Mouse (Mus musculus) embryonic stem cell, embryonic (primary cell): ENCODE measurements around the gene Hist1h3a.

Experiments used
- CTCF ChIA-PET, 4 experiments: fragments of 300-600 bp in 2 of 4; fragments of 350-600 bp in 2 of 4; sonication (Branson Sonifier 250); formaldehyde crosslinking; loops; one replicate each; lab custom pipeline; 2022; ENCODE audit warnings: inconsistent platforms in 2 of 4; lab: Charles Lee
- POLR2A ChIA-PET, 4 experiments: fragments of 300-600 bp in 2 of 4; fragments of 350-600 bp in 2 of 4; sonication (Branson Sonifier 250); formaldehyde crosslinking; loops; one replicate each; lab custom pipeline; 2022; ENCODE audit warnings: antibody characterized with exemption in 4 of 4, inconsistent platforms in 1 of 4; lab: Charles Lee

The Hist1h3a gene

DNA sequence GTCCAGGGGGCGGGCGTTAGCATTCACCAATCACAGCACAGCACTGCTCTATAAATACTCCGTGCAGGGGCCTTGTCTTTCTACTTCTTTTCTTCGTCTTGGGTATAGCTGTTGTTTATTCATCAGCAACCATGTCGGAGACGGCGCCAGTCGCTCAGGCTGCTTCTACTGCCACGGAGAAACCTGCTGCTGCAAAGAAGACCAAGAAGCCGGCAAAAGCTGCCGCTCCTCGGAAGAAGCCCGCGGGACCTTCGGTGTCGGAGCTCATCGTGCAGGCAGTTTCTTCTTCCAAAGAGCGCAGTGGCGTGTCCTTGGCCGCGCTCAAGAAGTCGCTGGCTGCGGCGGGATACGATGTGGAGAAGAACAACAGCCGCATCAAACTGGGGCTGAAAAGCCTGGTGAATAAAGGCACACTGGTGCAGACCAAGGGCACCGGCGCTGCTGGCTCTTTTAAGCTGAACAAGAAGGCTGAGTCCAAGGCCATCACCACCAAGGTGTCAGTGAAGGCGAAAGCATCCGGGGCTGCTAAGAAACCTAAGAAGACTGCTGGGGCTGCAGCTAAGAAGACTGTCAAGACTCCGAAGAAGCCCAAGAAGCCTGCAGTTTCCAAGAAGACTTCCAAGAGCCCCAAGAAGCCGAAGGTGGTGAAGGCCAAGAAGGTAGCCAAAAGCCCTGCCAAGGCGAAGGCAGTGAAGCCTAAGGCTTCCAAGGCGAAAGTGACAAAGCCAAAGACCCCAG lies 1.6 kb upstream of the Hist1h3a start, which contains the start of gene Hist1h1a:
Gene Hist1h1a (plus strand): TSS at position 81 of the 738 bp plus-strand sequence.
- ChIA-PET CTCF (interaction anchor here in 2 of 4 experiments (0.6 to 1.8 kb wide), 4 partner anchors 9 to 66 kb away, joined by 3 to 10 read pairs (median 4); partner anchors contain the start of gene Hist1h4c (in 1 of the 2)), POLR2A (interaction anchor here (0.5 to 44.4 kb wide), 196 partner anchors 9 to 1980 kb away, joined by 3 to 2331 read pairs (median 5); partner anchors contain the start of genes Hist1h1c (in 4 of the 4), Hist1h2ab (in 4 of the 4), Hist1h2ac (in 4 of the 4) and Hist1h2bc (in 4 of the 4))

DNA sequence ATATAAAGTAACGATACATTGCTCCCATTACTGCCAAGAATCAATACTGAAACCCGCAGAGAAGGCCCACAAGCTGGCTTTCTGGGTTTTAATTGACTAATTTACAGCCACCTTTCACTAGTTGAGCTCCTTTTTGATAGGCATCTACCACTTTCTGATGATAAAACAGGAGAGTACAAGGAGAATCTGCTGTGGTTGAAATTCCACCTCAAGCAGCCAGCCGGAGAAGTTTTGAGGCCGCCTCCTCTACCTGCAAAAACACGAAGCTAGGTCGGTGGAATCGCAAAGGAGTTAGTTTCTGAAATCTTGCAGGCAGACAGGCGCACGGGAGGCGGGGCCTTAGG lies 1.0 kb upstream of the Hist1h3a start:
- POLR2A ChIA-PET, result interaction anchor here (0.6 to 44.4 kb wide), 183 partner anchors 10 to 1977 kb away, joined by 3 to 2331 read pairs (median 5); partner anchors contain the start of genes Hist1h1c (in 4 of the 4), Hist1h2ab (in 4 of the 4), Hist1h2ac (in 4 of the 4) and Hist1h2bc (in 4 of the 4)
- CTCF ChIA-PET, result interaction anchor here in 2 of 4 experiments (1.1 to 1.8 kb wide), 3 partner anchors 9 to 65 kb away, joined by 3 to 10 read pairs (median 5); partner anchors contain the start of gene Hist1h4c (in 1 of the 2)

DNA sequence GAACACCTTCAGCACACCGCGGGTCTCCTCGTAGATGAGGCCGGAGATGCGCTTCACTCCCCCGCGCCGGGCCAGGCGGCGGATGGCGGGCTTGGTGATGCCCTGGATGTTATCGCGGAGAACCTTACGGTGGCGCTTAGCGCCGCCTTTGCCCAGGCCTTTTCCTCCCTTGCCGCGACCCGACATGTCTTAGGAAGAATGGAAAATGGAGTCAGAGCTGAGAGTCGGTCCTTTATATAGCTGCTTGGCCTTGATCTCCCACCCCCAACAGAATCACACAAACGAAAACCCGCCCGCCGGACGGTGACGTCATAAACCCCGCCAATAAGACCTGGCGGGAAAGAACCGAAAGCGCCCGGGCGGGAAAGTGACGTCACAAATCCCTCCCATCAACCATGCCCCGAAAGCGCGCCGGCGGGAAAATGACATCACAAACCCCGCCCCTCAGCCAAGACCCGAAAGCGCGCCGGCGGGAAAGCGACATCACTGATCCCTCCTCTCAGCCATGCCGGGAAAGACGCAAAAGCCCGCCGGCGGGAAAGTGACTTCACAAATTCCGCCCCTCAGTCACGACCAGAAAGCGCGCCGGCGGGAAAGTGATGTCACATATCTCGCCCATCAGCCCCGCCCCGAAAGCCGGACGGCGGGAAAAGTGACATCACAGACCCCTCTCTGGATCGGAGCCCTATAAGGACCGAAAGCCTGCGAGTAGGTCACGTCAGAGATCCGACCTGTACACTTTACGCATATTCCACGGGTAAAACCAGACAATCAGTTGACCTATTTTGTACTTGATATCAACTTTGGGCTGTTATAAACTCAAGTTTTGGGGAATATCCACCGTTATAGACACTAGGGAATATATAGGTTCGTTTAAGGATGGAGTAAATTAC lies 968 bp downstream of the Hist1h3a start, which contains the start of gene Hist1h4a:
Gene Hist1h4a (minus strand): TSS at position 259 of the 893 bp plus-strand sequence.
- ChIA-PET CTCF (interaction anchor here in 1 of 4 experiments (1.0 to 1.1 kb wide), 2 partner anchors 9 to 77 kb away, joined by 3 to 4 read pairs; partner anchors contain the start of genes Hist1h2ac, Hist1h2bc and Hist1h3b), POLR2A (interaction anchor here (0.5 to 44.4 kb wide), 95 partner anchors 3 to 1933 kb away, joined by 3 to 2331 read pairs (median 8); partner anchors contain the start of genes Hist1h1c (in 4 of the 4), Hist1h2ab (in 4 of the 4), Hist1h2bb (in 4 of the 4) and Hist1h3b (in 4 of the 4))

DNA sequence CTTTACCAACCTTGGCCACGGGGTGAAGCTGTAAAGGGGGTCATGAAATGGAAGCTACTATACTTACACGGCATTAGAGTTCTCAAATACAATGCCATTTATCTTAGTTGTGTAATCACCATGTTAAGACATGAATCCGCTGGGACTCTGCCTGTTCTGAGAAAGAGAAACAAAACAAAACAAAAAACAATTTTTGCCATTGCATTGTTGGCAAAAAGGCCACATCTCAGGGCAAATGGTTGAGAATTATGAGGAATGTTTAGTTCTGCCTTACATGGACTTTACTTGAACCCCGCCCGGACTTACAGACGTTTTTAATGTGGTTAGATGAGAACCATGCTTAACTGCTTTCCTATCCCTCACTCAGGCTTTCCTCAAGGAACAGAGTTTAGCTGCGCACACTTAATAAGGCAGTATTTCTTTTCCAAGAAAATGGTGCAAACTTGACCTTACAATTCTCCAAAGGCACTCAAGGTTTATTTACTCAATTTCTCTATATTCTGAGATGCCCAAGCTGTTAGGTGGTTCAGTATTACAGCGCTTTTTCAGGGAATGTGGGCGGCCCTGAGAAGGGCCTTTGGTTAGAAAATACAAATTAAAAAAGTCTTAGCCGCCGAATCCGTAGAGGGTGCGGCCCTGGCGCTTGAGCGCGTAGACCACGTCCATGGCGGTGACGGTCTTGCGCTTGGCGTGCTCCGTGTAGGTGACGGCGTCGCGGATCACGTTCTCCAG lies 1.8 kb downstream of the Hist1h3a start:
- POLR2A ChIA-PET, result interaction anchor here (0.5 to 44.4 kb wide), 86 partner anchors 3 to 1978 kb away, joined by 3 to 2331 read pairs (median 6); partner anchors contain the start of genes Hist1h2ab (in 4 of the 4), Hist1h2bb (in 4 of the 4), Hist1h3b (in 4 of the 4) and Hist1h3c (in 4 of the 4)
- CTCF ChIA-PET, result interaction anchor here in 2 of 4 experiments (0.6 to 1.1 kb wide), 4 partner anchors 8 to 77 kb away, joined by 3 to 4 read pairs (median 3); partner anchors contain the start of genes Hist1h2ac (in 1 of the 2), Hist1h2bc (in 1 of the 2) and Hist1h3b (in 1 of the 2)

DNA sequence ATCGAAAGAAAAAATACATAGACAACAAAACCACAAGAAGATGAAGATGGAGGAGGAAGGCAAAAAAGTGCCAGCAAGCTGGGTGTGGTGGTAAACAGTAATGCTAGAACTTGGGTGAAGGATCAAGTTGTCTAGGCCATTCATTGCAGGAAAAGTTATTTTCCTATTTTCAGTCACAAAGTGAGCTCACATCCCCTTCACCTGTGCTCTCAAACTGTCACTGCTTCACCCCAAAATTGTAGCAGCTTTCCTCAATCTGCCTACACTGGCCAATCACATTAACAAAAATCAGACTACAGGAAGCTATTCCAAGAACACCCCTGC lies 2.3 kb downstream of the Hist1h3a start:
- POLR2A ChIA-PET, result interaction anchor here (0.6 to 44.4 kb wide), 71 partner anchors 2 to 1977 kb away, joined by 3 to 2331 read pairs (median 8); partner anchors contain the start of genes Hist1h2ab (in 4 of the 4), Hist1h2bb (in 4 of the 4), Hist1h3b (in 4 of the 4) and Hist1h3c (in 4 of the 4)
- CTCF ChIA-PET, result interaction anchor here in 2 of 4 experiments (0.6 to 1.1 kb wide), 3 partner anchors 18 to 76 kb away, joined by 3 read pairs; partner anchors contain the start of genes Hist1h2ac (in 1 of the 2) and Hist1h2bc (in 1 of the 2)

DNA sequence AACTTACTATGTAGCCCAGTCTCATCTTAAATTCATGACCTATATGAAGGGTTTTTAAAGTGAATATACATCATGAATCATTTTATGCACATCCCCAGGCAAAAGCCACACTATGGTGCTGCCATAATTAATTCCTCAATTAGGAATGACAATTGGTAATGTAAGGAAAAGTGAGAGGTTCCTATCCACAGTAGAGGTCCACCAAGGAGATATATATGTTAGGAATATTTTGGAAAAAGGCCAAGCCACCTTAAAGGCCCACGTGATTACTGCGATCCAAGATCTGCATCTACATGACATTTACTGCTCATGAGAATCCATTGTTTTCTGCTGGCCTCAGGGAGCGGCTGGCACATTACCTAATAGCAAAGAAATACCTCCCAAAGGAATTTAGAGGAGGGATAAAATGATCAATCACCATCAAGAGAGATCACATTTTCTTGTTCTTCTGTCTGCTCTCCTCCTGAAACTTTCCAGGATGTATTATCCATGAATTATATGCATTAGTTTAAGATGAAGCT lies 2.9 kb downstream of the Hist1h3a start:
- CTCF ChIA-PET, result interaction anchor here in 2 of 4 experiments (0.6 kb wide), 2 partner anchors 17 to 27 kb away, joined by 3 read pairs; no protein-coding TSS in a partner anchor
- POLR2A ChIA-PET, result interaction anchor here (0.6 to 44.4 kb wide), 57 partner anchors 1 to 1973 kb away, joined by 3 to 2331 read pairs (median 12); partner anchors contain the start of genes Hist1h2ab (in 4 of the 4), Hist1h2bb (in 4 of the 4), Hist1h3b (in 4 of the 4) and Hist1h3c (in 4 of the 4)

DNA sequence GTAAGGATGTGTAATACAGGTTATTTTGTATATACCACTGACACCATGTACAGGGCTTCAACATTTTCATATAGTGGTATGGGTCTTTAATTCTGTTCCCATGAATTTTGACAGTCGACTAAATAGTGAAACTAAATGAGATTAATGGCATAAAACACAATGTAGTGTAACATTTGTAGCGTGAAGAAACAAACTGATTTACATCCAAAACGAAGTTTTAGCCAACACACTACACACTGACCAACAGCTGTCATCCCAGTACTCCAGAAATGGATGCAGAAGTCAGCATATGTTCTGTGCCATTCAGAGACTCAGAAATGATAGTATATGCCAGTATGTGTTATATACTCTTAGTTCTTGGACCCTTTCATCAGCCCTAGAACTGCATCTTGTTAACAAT lies 4.3 kb downstream of the Hist1h3a start:
- POLR2A ChIA-PET, result interaction anchor here (0.7 to 44.4 kb wide), 40 partner anchors 0 to 325 kb away, joined by 3 to 2331 read pairs (median 6); partner anchors contain the start of genes Hist1h1c (in 4 of the 4), Hist1h2ac (in 3 of the 4), Hist1h2bb (in 3 of the 4) and Hist1h2bc (in 3 of the 4)
- CTCF ChIA-PET, result interaction anchor here in 1 of 4 experiments (0.7 kb wide), 1 partner anchor 192 kb away, joined by 3 read pairs; no protein-coding TSS in a partner anchor

DNA sequence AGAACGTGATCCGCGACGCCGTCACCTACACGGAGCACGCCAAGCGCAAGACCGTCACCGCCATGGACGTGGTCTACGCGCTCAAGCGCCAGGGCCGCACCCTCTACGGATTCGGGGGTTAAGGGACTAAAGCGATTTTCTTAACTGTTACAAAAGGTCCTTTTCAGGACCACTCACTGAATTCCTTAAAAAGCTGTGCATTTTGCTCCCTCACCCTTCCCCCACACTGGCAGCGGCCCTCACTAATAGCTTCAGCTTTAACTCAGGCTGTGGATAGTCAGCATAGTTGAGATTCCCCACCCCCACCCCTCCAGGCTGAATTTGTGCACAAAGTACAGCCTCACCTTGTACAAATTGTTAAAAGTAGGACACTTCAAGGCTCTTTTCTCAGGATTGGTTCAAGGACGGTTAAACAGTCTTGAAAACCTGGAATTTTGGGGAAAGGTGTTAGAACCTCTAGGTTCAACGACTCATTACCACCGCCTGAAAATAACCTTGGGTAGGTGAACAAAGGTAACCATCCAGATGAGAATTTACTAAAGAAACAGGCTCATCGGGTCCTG lies 4.9 kb downstream of the Hist1h3a start:
- POLR2A ChIA-PET, result interaction anchor here (0.6 to 44.4 kb wide), 53 partner anchors 1 to 1722 kb away, joined by 3 to 2331 read pairs (median 5); partner anchors contain the start of genes Hist1h1c (in 4 of the 4), Hist1h2bb (in 4 of the 4), Hist1h3c (in 4 of the 4) and Hist1h2ac (in 3 of the 4)
- CTCF ChIA-PET, result interaction anchor here in 1 of 4 experiments (0.7 kb wide), 1 partner anchor 193 kb away, joined by 3 read pairs; no protein-coding TSS in a partner anchor

DNA sequence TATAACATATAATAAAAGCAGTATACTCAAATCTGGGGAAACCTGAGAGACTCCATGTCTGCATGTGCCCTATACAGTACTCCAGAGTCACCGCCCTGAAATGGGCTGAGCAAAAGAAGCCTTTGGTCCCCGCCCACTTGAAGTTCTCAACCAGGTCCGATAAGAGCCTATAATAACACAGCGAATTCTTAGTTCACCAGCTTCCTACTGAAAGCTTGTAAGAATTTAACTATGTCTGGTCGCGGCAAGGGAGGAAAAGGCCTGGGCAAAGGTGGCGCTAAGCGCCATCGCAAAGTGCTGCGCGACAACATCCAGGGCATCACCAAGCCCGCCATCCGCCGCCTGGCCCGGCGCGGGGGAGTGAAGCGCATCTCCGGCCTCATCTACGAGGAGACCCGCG lies 5.4 kb downstream of the Hist1h3a start, which contains the start of gene Hist1h4b:
Gene Hist1h4b (plus strand): TSS at position 224 of the 400 bp plus-strand sequence.
- ChIA-PET CTCF (interaction anchor here in 1 of 4 experiments (0.6 kb wide), 1 partner anchor 72 kb away, joined by 4 read pairs; no protein-coding TSS in a partner anchor), POLR2A (interaction anchor here (0.6 to 44.4 kb wide), 50 partner anchors 1 to 1722 kb away, joined by 3 to 2331 read pairs (median 5); partner anchors contain the start of genes Hist1h1c (in 4 of the 4), Hist1h2bb (in 4 of the 4), Hist1h3c (in 4 of the 4) and Hist1h2ac (in 3 of the 4))

DNA sequence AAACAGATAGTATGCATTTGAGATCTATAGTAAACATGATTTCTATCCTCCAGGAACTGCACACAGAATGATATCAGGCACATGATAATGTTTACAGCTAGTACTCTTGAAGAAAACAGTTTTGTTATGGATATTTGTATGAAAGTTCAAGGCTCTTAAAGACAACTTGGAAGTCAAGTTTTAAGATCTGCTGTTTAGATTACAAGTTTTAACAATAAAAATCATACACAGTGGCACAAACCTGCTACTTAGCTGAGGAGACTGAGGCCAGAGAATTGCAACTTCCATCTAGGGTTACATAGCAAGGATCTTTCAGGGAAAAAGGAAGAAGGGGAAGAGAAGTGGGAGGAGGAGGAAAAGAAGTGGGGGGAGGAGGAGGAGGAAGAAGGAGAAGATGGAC lies 7.2 kb downstream of the Hist1h3a start:
- CTCF ChIA-PET, result no interaction called here
- POLR2A ChIA-PET, result interaction anchor here (0.7 to 44.4 kb wide), 14 partner anchors 3 to 183 kb away, joined by 3 to 2331 read pairs (median 70); partner anchors contain the start of genes Hist1h3c (in 4 of the 4), Hist1h1a (in 3 of the 4), Hist1h1c (in 3 of the 4) and Hist1h3a (in 3 of the 4)

DNA sequence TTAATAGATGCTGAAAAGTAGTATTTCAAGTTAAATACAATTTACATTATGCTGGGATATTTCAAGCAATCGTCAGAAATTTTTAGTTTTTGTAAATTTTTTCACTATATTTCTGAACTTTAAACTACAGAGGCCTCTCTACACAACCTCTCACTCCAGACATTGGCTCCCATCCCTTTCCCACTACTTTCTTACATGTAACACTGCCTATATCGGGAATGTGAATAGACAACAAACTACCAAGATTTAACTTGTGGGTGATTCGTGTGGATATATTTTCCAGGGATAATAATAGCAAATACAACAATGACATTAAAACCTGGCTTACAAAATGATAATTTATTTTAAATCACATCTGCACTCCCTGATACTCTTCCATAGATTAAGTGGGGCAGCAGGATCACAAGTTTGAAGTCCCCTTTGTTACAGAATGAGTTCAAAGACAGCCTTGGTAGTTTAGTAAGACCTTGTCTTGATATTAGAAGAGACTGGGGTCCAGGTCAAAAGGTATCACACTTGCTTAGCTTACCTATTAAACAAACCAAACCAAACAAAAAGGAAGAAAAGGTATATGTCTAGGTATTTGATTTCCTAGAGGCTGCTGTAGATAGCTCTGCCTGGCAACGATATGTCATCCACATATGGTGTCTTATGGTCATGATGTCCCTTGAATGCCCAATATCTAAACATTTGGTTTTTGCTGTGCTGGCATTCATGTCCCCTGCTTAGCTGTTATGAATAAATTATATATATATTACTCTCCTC lies 8.7 kb downstream of the Hist1h3a start:
- CTCF ChIA-PET, result no interaction called here
- POLR2A ChIA-PET, result interaction anchor here (0.5 to 44.4 kb wide), 41 partner anchors 4 to 1888 kb away, joined by 3 to 2331 read pairs (median 19); partner anchors contain the start of genes Hist1h1a (in 4 of the 4), Hist1h3a (in 4 of the 4), Hist1h3c (in 4 of the 4) and Hist1h1c (in 3 of the 4)

DNA sequence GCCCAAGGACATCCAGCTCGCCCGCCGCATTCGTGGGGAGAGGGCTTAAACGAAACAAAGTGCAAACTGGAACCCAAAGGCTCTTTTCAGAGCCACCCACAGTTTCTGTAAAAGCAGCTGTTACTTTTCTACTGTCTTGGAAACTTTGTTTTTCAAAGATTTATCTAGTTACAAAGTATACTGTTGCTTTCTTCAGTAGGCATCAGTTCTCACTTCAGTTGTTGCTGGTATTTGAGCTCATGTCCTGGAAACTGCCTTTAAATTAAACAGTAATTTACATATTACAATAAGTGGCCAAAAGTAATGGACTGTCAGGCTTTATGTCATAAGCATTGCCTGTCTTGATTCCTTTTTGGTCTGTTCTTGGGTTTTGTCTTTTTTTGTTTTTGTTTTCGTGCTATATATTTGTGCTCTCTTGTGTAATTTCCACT lies 9.4 kb downstream of the Hist1h3a start:
- ChIA-PET POLR2A (interaction anchor here (0.6 to 44.4 kb wide), 61 partner anchors 5 to 1999 kb away, joined by 3 to 2331 read pairs (median 10); partner anchors contain the start of genes Hist1h1a (in 4 of the 4), Hist1h1c (in 4 of the 4), Hist1h3a (in 4 of the 4) and Hist1h3c (in 4 of the 4)), CTCF (interaction anchor here in 1 of 4 experiments (1.1 to 2.6 kb wide), 3 partner anchors 8 to 15 kb away, joined by 4 to 11 read pairs (median 4); partner anchors contain the start of genes Hist1h1c and Hist1h4a)

DNA sequence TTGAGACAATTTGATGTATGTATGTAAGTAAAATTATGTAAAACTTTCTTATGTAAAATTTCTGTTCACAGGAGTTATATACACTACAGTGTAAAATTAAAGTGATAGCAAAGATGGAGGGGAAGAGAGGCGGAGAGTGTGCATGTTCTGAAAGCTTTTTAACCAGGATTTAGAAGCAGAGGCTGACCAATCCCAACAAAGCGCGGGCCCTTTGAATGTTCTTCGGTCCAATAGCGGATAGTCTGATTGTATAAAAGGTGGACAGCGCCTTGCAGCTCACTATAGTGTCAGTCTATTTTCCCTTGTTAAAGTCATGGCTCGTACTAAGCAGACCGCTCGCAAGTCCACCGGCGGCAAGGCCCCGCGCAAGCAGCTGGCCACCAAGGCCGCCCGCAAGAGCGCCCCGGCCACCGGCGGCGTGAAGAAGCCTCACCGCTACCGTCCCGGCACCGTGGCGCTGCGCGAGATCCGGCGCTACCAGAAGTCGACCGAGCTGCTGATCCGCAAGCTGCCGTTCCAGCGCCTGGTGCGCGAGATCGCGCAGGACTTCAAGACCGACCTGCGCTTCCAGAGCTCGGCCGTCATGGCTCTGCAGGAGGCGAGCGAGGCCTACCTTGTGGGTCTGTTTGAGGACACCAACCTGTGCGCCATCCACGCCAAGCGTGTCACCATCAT lies 10.0 kb downstream of the Hist1h3a start, which contains the start of gene Hist1h3b:
Gene Hist1h3b (plus strand): TSS at position 201 of the 675 bp plus-strand sequence.
- CTCF ChIA-PET, result interaction anchor here in 1 of 4 experiments (0.8 to 2.6 kb wide), 5 partner anchors 9 to 68 kb away, joined by 3 to 11 read pairs (median 4); partner anchors contain the start of genes Hist1h1c, Hist1h2bc and Hist1h4a
- POLR2A ChIA-PET, result interaction anchor here (0.6 to 44.4 kb wide), 95 partner anchors 6 to 1999 kb away, joined by 3 to 2331 read pairs (median 6); partner anchors contain the start of genes Hist1h1a (in 4 of the 4), Hist1h1c (in 4 of the 4), Hist1h3a (in 4 of the 4) and Hist1h4a (in 4 of the 4)
